Mouse (Mus musculus) heart, postnatal 25 days (tissue): ENCODE data around the gene Galnt14. TPM values are rescaled to one million over a fixed set of nuclear protein-coding genes. Genes with fewer than 3 reads are reported as not detected.

Experiments
- DNase-seq: peaks from one replicate; pipeline ENCODE4 v3.0.0; 2022; ENCODE audit warnings: low spot score
- intact Hi-C: fragments of 180-260 bp; cut with DNase I; formaldehyde crosslinking; loops from one replicate; pipeline ENCODE4 v1.15.1; 2025
- total RNA-seq, 2 experiments: library from RNA; stranded (reverse); gene quantifications; 2 replicates each; pipeline ENCODE4 v1.2.3; 2021

Galnt14 gene
- total RNA-seq, 2 experiments from 2014 or later: not detected

GRCm38 (mm10) chr17:73671921-73672320 is 38.3 kb downstream of the Galnt14 start:
- DNase-seq: no peak

GRCm38 (mm10) chr17:73670048-73670447 is 40.2 kb downstream of the Galnt14 start:
- DNase-seq: no peak
- intact Hi-C loops: no loop called here

More at GRCm38 (mm10) chr17:73671921-73672320, 38.3 kb downstream of the Galnt14 start:
- intact Hi-C loops: no loop called here

GRCm38 (mm10) chr17:73668996-73669395 is 41.3 kb downstream of the Galnt14 start:
- no peak for DNase-seq
- intact Hi-C loops: no loop called here

DNA sequence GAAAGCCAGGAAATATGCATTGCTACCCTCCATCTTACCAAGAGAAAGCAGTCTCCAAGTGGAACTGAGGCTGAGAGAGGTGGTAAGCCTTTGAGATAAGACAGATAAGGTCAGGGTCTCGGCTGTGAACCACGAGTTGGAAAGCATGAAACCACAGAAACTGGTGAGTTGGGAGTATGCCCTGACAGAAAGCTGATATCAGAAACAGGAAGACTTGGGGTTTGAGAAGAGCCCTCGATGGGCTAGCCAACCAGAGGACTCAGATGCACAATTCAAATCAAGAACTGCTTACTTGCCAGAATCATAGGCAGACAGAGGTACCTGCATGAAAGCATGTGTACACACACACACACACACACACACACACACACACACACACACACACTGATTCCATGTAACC is 47.0 kb downstream of the Galnt14 start:
- no peak for DNase-seq
- intact Hi-C loops: no loop called here

DNA sequence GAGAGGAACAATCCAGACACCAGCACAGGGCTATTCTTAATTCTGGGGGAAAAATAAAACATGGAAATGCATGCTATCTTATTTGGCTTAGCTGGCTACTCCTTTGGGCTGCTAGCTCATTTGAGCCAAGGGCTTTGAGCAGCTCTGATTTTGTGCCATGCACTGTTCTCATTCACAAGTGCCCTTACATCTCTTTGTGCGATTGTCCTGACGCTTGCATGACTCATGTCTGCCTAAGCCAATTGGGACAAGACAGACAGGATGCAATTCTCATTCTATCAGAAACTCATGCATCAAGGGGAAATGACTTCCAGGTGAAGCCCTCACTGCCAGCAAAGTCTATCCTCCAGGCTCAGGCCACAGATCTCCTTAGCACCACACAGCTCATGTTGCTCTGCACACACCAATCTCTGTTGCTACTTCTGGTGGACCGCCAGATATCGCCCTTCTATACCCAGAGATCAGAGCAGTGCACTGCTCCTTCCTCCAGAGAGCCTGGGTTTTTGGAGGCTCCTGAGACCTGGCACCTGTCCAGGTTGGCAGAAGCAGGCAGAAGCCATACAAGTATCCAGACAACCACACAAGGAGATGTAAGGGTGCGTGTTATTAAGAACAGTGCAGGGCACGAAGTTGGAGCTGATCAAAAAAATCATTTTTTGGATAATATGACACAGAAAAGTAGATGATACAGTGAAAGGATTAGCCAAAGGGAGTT is 51.4 kb downstream of the Galnt14 start:
- intact Hi-C loops: no loop called here
- DNase-seq: no peak

DNA sequence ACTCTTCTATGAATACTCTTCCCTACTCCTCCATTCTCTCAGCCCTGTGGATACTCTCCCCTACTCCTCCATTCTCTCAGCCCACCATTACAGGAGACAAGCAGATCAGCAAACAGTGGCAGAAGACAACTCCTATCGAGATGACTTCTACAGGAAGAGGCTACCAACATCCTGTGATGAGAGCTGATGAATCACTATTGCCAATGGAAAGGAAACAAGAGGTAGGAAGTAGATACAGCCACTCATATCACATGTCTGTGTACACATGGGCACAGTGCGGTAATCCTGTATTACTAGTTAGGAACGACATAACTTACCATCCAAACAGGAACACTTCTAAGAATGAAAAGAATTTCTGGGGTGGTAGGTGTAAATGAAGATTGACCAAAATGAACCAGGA is 53.9 kb downstream of the Galnt14 start:
- intact Hi-C loops: no loop called here
- no peak for DNase-seq

GRCm38 (mm10) chr17:73654261-73654660 is 56.0 kb downstream of the Galnt14 start:
- DNase-seq: no peak
- intact Hi-C loops: no loop called here

- intact Hi-C loops: no loop called here
- DNase-seq: no peak
Measured at GRCm38 (mm10) chr17:73649371-73649770, 60.9 kb downstream of the Galnt14 start.

DNA sequence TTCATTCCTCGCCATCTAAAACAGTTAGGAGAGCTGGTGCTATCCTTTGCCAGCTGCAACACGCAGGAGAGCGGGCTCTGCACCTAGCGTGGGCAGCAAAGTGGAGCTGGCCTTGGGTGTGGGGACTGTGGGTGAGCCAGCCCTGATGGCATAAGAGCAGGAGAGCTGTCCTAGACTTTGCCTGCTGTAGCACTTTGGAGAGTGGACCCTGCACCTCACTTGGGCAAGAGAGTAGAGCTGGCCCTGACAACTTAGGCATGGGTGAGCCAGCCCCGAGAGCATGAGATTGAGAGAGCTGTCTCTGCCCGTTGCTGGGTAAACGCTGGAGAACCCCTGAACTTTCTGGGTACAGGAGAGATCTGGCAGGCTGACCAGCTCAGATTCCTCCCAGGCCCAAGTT is 68.6 kb downstream of the Galnt14 start:
- DNase-seq: no peak
- intact Hi-C loops: no loop called here

DNA sequence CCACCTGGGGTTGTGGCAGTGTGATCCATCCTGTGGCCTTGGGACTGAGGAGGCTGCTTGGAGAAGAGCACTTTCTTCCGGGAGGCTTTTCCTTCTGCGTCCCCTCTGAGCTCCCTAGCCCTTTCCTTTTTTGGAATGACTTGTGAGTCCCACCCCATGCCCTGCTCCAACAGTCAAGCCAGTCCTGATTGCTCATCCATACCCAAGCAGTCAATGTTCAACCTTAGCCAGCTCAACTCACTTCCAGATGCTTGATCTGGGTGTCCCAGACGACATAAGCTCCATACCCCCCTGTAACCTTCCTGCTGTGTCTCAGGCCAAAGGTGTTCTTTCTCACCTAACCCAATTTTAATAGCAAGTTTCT is 70.2 kb downstream of the Galnt14 start:
- intact Hi-C loops: no loop called here
- DNase-seq: no peak

GRCm38 (mm10) chr17:73639401-73640116 is 70.7 kb downstream of the Galnt14 start:
- no peak for DNase-seq
- intact Hi-C loops: no loop called here

- DNase-seq: no peak
- intact Hi-C loops: no loop called here
Measured at GRCm38 (mm10) chr17:73636988-73637387, 73.3 kb downstream of the Galnt14 start.

DNA sequence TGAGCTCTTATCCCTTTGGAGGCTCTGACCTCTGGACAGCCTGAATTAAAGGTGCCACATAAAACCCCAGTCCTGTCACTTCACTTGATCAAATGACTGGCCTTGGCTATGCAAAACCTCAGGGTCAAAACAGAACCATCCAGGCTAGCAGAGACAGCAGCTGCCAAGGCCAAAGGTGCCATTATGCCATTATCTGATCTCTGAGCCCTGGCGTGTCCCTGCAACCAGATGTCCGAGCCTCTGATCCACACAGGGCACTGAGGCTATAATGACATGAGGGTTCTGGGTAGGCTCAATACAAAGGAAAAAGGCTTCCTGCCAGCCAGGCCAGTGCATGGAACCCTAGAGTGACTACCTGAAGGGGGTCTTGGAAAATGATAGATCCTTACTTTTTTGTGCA is 75.4 kb downstream of the Galnt14 start:
- DNase-seq: no peak
- intact Hi-C loops: no loop called here

DNA sequence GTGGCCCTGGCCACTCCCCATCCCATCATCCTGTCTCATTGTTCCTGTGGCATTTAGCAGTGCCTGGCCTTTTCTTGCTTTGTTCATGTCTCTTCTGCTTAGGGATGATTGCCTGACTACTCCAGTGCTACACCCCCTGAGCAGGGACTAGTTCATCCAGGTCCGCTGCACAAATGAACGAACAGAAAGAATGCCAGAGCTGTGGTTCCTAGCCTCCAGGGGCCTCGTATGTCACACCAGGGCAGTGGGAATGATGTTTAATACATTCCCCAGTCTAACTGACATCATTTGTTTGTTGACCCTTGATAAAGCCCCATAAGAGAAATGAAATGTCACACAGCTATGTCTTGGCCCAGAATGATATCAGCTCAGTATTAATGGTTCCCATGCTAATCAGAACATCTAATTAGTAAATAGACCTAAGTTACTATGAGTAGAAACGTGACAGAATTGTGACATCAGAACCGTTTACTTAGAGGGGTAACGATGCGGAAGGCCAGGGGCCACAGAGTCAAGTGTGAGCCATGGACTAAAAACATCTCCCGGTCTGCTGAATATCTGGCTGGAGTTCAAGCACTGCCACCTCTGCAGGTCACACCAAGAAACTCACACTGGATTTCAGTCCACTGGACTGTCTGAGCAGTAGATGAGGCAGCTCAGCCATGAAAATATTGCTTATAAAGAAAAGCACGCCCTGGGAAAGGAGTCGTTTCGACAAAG is 76.1 kb downstream of the Galnt14 start:
- intact Hi-C loops: no loop called here
- DNase-seq: no peak

DNA sequence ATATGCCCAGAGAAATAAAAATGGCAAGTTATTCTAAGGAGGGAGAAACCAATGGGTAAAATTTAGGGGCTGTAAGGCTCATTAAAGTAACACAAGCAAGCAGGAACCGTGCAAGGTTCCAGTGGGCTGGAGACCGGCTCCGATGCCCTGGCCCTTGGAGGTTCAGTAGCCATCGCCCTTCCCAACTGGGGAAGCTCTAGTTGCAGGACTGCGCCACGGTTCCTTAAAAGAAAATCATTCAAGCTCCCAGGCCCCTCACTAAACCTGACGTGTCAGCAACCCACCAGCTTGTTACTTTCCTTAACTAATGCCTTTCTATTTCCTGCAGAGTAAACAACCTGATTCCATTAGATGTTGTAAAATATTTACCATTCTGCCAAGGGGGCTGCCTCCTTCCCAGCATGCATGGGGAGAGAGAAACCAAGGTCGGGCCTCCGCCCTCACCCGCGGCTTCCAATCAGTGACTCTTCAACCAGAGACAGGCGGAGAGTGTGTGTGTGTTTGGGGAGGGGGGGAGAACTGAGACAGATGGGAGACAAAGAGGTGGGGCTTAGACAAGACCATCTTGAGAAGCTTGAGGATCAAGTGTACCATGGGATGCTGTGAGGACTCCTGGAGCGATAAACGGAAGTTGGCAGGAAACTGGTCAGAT is 81.9 kb downstream of the Galnt14 start:
- intact Hi-C loops: no loop called here
- DNase-seq: no peak

DNA sequence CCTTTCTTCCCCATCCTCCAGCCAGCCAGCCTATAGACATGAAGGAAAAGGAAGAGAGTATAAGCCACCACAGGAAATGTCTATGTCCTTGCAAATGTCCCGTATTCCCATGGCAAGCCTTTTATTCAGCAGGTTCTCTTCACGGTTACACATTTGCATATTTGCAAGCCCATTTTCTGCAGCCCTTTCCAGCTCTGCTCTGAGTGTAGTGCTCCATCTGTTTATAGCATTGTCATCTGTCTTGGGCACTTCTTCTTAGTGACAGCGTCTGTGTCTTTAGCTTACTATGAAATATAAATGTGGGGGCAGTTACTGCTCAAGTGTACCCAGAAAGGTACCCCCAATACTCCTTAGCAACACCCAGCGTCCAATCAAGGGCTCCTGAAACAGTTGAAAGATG is 83.3 kb downstream of the Galnt14 start:
- intact Hi-C loops: no loop called here
- no peak for DNase-seq

- DNase-seq: no peak
Measured at GRCm38 (mm10) chr17:73620049-73620448, 90.2 kb downstream of the Galnt14 start.

GRCm38 (mm10) chr17:73602552-73603478 is 107.4 kb downstream of the Galnt14 start:
- no peak for DNase-seq
- intact Hi-C loops: no loop called here

More at GRCm38 (mm10) chr17:73620049-73620448, 90.2 kb downstream of the Galnt14 start:
- intact Hi-C loops: no loop called here

DNA sequence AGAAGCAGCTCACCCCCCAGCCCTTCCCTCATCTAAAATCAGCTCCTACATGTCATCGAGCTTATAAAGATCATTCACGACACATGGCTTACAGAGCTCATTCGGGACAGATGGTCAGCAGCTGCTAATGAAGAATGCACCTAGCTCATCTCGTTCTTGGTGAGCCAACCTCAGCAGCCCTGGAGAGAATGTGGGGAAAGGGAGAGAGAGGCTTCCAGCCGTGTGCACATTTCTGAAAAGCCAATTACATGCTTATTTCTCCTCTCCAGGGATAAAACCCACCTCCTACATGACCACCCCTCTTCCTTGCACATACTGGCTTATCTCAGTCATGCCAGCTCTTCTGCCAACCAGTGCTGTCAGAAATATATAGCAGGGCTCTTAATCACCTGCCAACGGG is 110.3 kb downstream of the Galnt14 start:
- no peak for DNase-seq
- intact Hi-C loops: no loop called here
